Mouse (Mus musculus): ENCODE data around the gene Myo16.

The Myo16 gene

DNA sequence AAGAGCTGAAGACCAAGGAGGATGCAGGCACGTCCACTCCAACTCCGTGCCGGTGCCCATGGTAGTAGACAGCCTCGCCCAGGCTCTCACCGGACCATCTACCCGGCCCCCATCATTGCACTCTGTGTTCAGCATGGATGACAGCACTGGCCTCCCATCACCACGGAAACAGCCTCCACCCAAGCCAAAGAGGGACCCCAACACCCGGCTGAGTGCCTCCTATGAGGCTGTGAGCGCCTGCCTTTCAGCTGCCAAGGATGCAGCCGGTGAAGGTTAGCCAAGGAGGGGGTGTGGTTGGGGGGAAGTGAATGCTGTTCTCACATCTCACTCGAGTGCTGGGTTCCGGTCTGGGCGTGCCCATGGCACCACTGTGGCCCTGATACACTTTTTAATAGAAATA, 408.3 kb downstream of the Myo16 start:
- no peak for DNase-seq

DNA sequence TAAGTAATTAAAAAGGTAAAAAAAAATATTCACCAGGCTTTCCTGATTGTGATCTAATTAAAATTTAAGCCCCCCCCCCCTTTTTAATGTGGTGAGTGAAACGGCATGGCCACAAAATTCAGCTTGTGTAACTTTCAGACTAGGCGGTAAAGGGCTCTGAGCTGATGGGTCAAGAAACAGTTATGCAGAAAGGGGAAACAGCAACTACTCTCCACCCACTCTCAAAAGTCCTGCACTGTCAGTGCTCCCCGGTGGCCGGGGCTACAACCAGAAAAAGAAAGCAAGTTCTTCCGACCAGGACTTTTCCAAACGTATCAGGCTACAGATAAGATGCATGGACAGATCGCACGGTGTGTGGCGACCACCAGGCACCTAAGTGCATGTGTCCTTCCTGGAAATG, 408.9 kb downstream of the Myo16 start:
- DNase-seq: no peak

DNA sequence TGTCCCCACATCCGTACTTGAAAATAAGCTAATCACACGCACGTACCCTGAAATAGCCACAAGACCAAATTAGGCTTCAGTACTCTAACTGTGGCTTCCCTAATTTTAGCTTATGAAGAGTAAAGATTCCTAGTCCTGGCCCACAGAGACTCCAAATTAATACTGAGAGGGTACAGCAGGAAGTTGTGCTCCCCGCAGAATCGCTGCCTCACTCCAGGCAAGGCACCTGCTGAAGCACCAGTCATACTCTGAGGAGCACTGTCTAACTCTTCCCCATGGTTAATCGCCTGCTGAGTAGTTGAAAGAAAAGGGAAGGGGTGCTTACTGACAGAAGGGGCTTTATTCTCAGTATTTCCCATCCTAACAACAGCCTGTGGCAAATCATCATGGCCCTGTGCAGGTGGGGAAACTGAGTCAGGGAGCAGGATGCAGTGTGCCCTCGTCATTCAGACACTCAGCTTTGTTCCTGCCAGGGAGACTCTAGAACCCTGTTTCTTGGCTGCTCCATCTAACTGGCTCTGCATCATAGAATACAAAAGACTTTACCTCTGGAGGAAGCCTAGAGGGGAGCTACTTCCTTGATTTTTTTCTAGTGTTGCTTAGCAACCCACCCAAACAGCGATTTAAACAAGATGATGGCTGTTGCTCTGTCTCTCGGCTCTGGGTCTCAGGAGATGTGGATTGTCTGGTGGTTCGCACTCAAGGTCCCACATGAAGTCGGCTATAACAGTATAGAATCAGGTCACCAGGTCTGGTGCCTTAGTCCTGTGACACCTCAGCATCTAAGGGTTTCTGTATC, 411.7 kb downstream of the Myo16 start:
- DNase-seq: no peak

DNA sequence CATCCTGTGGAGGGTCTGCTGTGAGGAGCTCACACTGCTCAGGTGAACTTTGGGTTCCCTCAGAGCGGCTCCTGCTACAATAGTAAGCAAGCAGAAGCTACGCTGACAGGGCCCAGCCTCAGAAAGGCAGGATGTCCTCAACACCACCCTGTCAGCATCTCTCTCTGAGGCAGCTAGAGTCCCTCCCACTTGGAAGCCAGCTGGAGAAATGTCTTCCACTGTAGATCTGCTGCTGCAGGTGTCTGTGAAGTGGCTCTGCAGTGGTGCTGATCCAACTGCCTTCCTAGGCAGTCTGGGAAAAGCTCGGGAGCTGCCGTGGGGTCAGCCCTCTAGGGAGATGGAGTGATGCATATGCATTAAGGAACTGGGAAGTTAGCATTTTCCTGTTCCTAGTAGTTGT, 414.7 kb downstream of the Myo16 start:
- DNase-seq: peak; percentile 15

DNA sequence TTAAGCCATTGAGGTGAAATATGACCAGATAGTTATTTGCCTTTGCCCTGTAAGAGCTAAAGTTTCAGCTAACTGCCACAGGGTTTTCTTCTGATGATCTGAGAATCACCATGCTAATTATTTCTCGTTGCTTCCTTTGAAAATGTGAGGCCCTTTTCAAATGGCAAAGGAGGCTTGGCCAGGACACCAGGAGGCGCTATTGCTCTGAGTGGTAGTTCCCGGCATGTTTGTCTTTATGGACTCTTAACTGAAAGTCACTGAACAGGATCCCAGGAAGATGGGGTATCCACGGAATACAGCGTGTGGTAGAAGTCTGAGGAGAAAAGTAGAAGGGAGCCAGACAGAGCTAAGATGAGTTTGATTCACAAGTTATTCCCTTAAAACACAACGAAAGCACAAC, 420.4 kb downstream of the Myo16 start:
- peak; percentile 83 for DNase-seq

DNA sequence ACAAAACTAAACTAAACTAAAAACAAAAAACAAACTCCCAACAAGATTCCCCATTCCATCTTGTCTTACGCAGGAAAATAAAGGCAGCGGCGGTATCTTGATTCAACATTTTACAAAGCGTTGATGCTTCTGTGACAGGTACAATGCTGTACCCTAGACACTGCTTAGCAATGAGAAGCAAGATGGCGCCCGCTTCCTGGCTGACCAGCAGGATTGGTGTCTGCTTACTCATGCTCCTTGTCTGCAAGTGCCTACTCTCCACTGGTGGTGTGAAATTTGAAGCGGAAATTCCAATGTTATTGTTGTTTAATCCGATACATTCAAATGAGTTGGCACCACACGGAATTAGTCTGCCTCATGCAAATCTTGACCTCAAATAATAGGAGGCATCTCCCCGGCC, 421.5 kb downstream of the Myo16 start:
- DNase-seq: no peak

DNA sequence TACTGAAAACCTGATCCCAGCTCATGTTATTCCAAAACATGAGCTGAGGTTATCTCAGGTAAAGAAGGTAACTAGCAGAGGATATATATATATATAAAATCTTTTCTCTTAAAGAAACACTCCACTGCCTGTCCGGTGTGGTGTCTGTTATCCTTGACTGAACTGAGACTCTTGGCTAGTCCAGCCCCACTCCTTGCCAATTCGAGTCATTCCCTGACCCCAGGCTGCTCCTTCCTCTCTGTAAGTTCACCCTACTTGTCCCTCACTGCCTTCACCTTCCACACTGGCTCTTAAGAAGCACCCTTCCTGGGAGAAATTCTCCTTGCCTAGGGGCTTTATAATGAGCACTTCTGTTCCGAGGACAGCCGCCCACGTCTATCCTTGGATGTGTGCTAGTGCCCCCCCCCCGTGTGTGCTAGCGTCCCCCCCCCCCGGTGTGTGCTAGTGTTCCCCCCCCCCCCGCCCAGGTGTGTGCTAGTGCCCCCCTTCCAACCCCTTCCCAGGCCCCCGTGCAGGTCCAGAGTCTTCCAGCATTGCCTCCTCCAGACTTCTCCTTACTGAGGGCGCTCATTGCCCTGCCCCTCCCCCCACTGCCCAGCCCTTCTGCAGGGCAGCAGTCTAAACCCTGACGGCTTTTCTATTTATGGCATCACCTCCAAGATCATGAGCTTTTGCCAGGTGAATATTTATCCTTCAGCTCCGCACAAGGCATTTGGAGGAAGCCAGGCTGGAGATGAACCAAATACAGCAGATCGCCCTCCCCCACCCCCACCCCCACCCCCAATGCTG, 433.4 kb downstream of the Myo16 start:
- DNase-seq: peak; percentile 22

DNA sequence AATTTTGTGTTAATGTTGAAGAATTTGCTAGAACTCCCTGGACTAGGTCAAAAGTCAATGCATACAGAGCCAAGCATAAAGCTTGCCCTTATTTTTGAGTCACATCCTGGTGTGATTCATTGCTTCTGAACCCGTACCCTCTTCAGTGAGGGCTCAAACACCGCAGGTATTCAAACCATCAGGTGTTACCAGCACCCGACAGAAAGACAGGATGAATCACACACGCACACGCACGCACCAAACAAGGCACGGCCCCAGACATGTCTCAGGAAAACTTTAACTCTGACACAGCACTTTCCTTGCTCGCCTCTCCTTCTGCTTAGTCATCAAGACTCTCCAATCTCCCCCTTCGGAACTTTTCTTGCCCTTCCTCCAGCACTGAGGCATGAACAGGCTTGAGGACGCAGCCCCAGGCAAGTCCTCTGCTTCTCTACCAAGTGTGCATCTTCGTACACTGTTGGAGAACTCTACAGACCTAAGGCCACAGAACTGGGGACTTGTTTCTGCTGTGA, 435.8 kb downstream of the Myo16 start:
- no peak for DNase-seq

DNA sequence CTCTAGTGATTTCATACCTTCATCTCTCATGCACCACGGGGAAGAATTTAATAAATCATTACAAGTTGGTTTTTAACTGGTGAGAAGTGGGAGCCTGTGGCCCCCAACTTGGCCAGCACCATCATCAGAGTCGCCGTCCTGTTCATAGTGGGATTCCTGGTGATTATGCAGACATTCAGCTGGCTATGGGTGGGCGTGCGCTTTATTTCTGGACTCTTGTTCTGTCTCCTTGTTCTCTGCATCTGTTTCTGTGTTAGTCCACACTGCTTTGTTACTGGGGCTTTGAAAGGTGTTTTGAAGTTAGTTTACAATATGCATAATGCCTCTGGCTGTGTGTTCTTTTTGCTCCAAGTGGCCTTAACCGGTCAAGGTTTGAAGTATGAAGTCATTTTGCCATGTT, 439.2 kb downstream of the Myo16 start:
- no peak for DNase-seq

DNA sequence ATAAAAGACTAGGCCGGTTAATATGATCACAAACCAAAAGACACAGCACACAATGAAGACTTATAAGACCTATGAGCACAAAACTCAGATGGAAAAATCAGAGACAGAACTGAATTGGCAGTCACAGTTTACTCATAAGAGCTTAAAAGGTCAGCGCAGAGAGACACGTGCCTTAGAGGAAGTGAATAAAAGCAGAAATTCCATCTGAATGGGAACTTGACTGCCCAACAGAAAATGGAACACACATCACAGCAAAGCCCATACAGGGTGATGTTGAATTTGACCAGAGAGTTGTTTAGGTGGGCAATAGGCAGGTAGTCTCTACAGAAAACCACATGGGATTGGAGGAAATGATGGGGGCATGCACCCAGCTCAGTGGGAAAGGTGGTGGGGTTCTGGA, 442.6 kb downstream of the Myo16 start:
- DNase-seq: no peak

DNA sequence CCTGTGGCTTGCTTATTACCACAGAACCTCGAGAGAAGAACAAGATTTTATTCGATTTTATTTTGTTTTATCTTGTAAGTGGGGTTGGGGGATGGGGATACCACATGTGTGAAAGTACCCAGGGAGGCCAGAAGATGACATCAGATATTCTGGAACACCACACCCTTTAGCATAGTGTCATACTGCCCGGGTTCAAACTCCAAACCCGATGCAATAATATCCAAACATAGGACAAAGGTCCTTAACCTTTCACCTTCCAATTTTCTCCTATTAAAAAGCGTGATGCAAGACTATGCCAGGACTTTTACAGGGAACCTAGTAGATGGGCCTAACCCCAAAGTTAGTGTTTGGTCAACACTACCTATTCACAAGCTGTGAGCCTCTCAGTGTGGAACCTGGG, 443.9 kb downstream of the Myo16 start:
- DNase-seq: no peak

DNA sequence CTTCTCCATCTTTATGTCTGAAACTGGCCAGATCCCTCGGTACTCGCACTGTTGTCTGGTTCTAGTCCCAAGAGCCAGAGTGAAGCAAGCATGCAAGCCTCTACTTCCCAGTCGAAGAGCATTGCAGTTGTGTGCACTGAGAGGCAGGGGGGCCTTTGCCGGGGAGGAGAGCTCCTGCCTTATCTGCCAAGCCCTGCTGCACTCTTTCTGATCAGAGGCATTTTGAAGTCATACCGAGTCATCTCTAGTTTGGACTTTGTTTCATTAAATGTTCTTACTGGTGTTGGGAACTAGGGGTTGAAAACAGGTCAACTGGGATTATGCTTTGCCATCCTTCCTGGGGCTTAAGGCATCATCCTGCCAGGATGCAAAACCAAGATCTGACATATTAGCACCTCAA, 445.2 kb downstream of the Myo16 start:
- no peak for DNase-seq

DNA sequence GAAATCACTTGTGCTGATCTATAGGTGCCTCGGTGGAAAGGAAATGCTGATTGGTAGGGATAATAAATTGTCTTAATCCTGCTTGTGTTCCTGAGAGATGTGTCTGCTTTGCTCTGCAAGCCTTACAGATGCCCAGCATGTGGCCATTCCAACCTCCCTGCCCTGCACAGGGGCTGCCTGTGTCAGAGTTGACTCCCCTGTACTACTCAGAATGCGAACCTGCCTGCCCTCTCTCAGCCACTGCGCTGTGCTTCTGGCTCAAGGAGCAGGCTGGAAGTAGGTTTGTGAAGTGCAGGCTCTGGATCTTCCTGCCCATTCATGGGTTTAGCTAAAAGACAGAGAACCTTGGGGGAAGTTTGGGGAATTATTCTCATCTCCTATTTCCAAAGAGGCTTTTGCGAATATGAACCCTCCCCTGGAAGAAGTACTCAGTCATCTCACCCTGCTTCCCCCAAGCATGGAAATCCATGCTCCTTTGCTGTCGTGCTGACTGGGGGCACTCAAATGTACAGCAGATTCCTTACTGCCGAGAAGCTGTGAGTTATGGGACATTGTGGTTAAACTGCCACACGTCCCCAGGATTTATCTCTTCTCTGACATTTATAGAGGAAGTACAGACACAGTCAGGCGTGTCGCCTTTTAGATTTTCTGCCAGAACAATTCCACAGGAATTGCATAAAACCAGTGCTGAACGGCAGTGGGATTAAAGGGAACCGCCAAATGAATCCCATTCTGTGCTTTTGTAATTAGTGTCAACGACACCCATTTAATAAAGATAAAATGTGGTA, 452.5 kb downstream of the Myo16 start:
- DNase-seq: no peak

DNA sequence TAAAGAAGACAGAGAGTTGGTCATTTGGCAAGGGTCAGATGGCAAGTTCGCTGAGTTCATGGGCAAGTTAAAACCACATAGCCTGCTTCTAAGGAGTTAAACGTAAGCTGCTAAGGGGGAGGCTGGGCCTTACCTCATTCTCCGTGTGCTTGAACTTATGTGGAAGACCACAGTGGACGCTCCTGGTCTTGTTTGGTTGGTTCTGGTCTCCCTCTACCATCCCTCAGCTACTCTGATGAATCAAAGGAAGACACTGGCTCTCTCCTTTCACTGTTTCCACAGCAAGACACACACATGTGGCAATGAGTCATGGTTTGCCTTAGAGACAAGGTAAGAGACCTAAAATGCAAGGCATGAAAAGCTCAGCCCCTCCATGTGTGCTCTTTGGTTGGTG, 453.1 kb downstream of the Myo16 start:
- DNase-seq: no peak

DNA sequence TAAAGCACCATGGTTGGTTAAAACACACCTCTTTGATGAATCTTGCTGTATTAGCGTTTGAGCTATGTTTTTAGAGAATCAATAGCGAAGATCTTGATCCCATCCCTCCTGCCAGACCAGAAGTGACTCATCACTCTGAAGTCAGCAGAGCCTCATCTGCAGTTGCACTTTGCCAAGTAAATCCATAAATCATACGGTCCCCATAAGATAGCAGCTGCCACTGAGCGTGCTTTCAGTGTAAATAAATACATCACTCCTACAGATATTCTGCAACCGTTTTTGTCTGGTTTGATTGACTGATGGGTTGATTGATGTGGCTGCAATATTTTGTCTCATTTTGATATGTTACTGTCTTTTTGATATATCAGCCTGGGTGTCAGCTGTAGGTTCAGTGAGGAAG, 457.9 kb downstream of the Myo16 start:
- no peak for DNase-seq

DNA sequence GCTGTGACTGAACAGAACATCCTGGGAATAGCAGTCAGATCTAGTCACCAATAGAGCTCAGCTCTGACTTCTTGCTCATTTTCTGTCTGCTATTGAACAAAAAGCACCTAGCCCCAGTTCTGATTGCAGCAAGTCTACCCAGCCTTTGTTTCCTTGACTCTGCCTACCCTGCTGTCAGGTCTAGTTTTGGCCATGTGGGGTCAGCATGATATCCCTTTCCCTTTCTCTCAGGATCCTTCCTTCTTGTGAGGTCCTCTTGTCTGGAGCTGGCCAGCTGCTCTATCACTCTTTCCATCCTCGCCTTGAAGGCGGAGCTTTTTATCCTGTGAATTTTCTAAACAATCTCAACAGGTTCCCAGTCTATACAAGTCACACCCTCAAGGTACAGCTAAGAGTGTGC, 459.7 kb downstream of the Myo16 start:
- DNase-seq: no peak

DNA sequence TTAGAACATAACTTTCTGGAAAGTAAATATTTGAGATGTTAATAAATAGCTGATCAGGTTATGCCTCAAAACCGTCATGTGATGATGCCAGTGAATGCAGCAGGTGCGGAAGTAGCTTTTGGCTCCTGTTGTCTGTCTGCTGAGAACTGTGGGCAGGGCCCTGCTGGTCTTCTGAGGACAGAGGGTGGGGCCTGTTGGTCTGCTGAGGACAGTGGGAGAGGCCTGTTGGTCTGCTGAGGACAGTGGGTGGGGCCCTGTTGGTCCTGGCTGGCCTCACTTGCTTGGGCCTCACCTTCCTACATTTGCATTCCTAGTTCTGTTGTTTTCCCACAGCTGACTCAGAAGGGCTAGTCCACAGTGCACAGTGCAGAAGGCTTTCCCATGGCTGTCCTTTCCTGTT, 466.0 kb downstream of the Myo16 start:
- no peak for DNase-seq

DNA sequence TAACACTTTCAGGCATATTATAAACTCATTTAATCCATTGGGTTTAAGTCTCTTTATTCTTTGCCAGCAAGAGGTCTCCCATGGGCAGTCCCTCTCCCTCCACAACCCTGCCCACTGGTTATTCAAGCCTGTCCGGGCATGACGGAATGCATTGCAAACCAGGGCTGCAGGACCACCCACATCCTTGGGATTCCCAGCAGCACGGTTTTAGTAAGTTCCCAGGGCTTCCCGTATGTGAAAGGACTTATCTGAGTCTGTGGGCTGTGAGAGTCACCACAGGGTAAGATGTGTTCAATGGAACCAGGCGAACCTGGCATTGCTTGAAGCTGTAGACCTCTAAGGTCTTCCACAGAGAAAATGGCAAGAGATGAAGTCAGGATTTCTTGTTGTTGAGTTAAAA, 471.6 kb downstream of the Myo16 start:
- no peak for DNase-seq

DNA sequence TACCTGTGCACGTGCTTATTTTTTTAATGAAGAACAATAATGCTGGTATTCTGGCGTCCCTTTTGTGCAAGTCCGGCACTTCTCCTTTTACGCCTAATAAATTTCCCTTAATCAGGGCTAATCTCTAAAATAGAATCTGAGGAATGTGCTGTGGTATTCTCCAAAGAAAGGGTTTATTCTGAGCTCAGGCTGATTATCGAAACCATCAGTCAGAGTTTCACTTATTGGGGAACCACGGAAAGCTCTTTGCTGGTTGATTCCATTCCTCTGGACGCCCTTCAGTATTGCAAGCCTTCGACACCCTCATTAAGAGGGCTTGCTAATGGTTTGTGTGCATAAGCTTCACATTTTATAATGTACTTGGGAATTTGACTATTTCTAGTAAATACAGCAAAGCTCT, 475.0 kb downstream of the Myo16 start:
- DNase-seq: no peak

DNA sequence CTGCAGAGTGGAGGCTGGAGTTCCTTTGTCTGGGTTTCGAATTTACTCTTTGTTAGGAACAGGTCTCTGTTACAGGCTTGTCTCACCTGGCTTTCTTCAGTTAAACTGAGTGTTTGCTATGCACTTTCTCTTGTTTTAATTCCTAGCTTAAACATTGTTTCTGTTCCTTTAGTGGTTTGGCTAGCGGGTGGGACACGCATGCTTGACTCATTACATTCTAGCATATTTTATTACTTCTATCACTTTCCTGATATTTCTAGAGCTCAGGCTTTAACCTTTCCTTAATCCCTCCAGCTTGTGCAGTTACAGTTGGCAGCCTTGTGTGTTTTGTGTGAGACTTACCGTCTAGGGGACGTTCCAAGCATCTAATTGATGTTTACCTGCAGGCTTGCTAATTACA, 476.2 kb downstream of the Myo16 start:
- DNase-seq: no peak

DNA sequence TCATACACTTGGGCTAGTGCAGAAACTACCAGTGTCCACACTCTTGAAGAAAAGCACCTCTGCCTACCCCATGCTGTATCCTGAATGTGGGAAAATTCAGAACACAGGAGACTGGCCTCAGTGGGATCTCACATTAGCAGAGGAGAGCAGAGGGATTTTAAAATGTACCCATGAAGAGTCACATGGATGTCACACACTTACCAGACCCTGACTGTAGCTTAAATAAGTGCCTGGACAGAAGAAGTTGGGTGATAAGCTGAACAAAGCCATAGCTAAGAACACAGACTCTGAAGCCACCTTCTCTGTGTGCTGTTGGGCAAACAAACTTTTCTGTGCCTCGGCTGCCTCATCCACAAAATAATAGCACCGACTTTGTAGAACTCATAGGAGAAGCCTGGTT, 477.3 kb downstream of the Myo16 start:
- DNase-seq: no peak

DNA sequence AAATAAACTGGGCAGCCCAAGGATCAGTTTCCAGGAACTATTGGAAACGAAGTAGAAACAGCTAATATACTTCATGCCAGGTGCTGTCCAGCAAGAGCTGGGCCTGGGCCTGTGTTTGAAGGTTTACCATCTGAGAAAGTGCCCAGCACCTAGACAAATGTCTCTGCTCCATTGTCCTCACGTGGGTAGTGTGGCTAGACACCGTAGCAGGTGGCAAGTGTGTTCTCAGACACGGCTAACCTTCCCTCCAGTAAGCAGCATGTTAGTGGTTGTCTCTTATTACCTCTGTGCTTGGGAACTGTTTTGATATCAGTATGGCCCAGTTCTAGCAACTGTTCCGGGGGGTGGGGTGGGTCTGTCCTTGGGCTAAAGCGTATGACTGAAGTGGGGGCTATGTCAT, 478.9 kb downstream of the Myo16 start:
- no peak for DNase-seq

DNA sequence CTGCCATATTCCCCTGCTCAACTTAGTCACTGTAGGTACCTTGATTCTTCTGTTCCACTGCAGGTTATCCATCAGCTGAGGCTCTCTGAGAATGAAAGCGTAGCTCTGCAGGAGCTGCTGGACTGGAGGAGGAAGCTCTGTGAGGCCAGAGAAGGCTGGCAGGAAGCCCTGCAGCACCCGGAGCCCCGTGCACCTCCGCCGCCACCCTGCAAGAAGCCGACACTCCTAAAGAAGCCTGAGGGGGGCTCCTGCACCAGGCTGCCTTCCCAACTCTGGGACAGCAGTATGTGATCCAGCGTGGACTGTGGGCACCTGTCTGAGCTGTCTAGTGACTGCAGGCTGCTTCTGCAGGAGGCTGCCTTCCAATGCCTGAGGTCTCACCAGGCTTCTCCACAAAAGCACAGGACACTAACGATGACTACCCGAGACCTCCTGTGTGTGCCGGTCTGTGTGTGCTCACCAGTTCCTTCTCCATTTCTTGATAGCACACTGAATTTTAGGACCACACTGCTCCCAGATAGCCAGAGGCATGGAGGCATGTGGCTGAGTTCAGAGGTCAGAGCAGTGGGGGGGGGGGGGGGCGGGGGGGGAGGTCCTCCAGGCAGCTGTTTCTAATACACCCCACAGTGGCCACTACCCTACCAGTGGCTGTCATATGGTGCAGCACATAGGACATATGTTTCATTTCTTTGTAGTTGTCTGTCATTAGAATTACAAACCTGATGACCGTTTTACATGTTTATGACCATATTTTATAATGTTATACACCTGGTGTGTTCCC, 479.8 kb downstream of the Myo16 start:
- no peak for DNase-seq

Data from right cerebral cortex, postnatal 14 days (tissue).